Mouse (Mus musculus) cerebellum, adult 2 months (tissue): ENCODE measurements at regions not wholly inside any gene's neighbourhood (a gene's known extent, or its start where the extent isn't known, plus 50 kb on each side); places are given as distances from the start of the nearest gene placed in this dataset.
"Not testable (repeated sequence)": the region's sequence is repeated elsewhere in the genome, so short reads cannot be mapped to it uniquely, and the experiment has no call there.

Experiments
- DNase-seq, 2 experiments: peaks; one replicate each; pipeline ENCODE4 v3.0.0; 2021
- H3K27ac ChIP-seq: fragments of 200-500 bp; 2 replicates; pipeline ENCODE4 v1.5.1; 2012; ENCODE audit warnings: low read length, control low read depth, inconsistent platforms; ENCODE audit not compliant: insufficient read depth
- H3K27me3 ChIP-seq: fragments of 200-500 bp; 2 replicates; pipeline ENCODE4 v1.6.1; 2012; ENCODE audit warnings: inconsistent platforms, mild to moderate bottlenecking, low read length, moderate library complexity; ENCODE audit not compliant: control insufficient read depth, insufficient read depth
- H3K4me1 ChIP-seq: fragments of 200-500 bp; 2 replicates; pipeline ENCODE4 v1.6.1; 2011; ENCODE audit warnings: low read length; ENCODE audit not compliant: control insufficient read depth, insufficient read depth
- H3K4me3 ChIP-seq: fragments of 200-500 bp; replicated peaks from 2 replicates; pipeline ENCODE3; 2011; ENCODE audit warnings: mild to moderate bottlenecking, low read depth, low read length, control low read depth; ENCODE audit not compliant: insufficient read depth
- CTCF ChIP-seq: fragments of 200-500 bp; IDR thresholded peaks from 2 replicates; pipeline ENCODE4 v1.5.1; 2011; ENCODE audit warnings: low read depth, mild to moderate bottlenecking, control low read depth, low read length, moderate library complexity, borderline replicate concordance; ENCODE audit not compliant: insufficient read depth
- POLR2A ChIP-seq: fragments of 200-500 bp; IDR thresholded peaks from 2 replicates; pipeline ENCODE4 v1.6.1; 2011; ENCODE audit warnings: low read length, control low read depth, borderline replicate concordance; ENCODE audit not compliant: insufficient read depth
- WGBS: fragments of 180-500 bp; shearing (Covaris S2); methylation state at CpG from one replicate; pipeline ENCODE4 v1.1.7; 2018; 5-methylcytosine and 5-hydroxymethylcytosine counted together

DNA sequence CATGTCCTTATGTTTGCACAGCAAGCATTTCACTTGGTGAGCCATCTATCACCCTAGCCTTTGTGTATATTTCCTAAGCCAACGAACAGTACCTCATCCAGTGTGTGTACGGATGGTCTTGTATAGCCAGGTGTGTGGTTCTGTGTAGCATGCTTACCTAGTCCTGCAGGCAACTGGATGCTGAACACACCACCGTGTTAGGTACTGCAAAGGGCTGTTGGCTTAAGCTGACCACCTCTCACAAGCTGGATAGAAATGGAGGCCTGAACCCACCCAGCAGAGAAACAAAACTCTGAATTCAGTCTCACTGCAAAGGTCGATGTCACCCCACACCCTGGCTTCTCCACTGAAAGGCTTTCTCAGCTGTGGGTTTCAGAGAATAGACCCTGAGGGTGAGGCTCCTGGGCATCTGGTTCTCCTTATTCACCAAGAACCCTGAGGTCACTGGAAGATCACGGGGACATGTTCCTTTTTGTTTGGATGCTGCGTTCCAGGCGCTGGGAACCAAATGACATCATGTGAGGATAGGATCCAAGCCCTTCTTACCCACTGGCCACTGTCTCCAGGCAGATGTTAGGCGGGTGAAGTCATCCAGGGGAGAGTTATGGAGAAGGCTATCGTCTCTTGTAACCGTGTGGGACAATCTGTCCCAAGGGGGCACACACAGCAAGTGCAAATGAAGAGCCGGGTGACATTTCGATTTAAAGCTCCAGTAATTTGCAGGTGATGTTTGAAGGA is 161.8 kb downstream of the Tomm20 start:
- Histone ChIP-seq H3K27ac (no peak overlapping the region), H3K27me3 (no peaks in the 10 kb centered on the region), H3K4me3 (no peak overlapping the region), H3K4me1 (no peaks in the 10 kb centered on the region)
- WGBS = 70% methylated on average over 12 of the region's 12 CpGs
- TF ChIP-seq POLR2A (no peak), CTCF (no peak)
- DNase-seq = no peak

GRCm38 (mm10) chr8:126778673-126779072 is 167.0 kb downstream of the Tomm20 start:
- H3K27me3 ChIP-seq = no peaks in the 10 kb centered on the region
- H3K4me1 ChIP-seq = no peaks in the 10 kb centered on the region
- 75% methylated on average over 7 of the region's 7 CpGs for WGBS
- no peak for DNase-seq
- TF ChIP-seq POLR2A (no peak), CTCF (no peak)
- no peak overlapping the region for H3K27ac ChIP-seq
- H3K4me3 ChIP-seq = no peak overlapping the region

GRCm38 (mm10) chr8:126778131-126778530 is 167.5 kb downstream of the Tomm20 start:
- no peak for DNase-seq
- H3K4me3 ChIP-seq = no peak overlapping the region
- whole genome bisulfite sequencing = 94% methylated on average over 7 of the region's 7 CpGs
- no peak overlapping the region for H3K27ac ChIP-seq
- no peaks in the 10 kb centered on the region for H3K4me1 ChIP-seq
- H3K27me3 ChIP-seq = no peaks in the 10 kb centered on the region
- TF ChIP-seq POLR2A = no peak
- no peak for TF ChIP-seq CTCF

DNA sequence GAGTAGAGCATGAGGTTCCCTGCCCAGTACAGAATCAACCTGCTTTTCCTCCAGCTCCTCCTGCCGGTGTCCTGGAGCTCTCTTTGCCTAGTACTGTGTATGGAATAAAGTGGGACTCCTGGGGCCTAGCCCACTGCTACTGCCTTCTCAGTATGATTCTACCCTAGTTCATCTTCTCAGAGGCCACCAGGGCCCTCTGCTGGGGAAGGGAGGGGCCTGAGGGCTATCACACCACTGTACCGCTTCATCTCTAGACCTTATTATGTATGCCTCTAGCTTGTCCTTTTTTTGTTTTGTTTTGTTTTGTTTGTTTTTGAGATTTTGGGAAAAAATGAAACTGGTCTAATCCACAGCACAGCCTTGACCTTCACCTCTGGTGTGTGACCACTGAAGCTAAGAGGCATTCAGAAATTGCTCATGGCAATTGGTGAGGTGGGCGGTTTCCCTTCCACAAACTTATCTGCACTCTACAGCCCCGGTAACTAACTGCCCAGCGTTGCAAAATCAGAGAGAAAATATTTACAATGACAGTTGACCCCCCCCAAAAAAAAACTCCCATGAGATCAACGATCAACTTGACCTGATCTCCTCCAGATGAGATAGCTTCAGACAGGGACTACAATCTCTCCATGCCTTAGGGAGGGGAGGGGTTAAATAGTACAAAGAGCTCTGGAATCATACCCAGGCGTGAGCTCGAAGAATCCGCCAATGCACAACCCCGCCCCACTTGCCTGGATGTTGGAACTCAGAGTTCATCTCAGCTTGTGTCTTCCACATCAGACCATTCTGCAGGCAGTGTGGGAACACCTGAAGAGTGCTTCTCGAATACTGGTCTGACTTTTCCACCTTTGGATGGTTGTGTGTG is 168.8 kb downstream of the Tomm20 start:
- H3K4me1 ChIP-seq = no peaks in the 10 kb centered on the region
- H3K27me3 ChIP-seq = no peaks in the 10 kb centered on the region
- no peak for DNase-seq
- H3K27ac ChIP-seq = no peak overlapping the region
- TF ChIP-seq CTCF = peak; percentile 20; the same call in 1 of the 2 replicates
- no peak for TF ChIP-seq POLR2A
- WGBS = 92% methylated on average over 11 of the region's 11 CpGs
- H3K4me3 ChIP-seq = no peak overlapping the region

DNA sequence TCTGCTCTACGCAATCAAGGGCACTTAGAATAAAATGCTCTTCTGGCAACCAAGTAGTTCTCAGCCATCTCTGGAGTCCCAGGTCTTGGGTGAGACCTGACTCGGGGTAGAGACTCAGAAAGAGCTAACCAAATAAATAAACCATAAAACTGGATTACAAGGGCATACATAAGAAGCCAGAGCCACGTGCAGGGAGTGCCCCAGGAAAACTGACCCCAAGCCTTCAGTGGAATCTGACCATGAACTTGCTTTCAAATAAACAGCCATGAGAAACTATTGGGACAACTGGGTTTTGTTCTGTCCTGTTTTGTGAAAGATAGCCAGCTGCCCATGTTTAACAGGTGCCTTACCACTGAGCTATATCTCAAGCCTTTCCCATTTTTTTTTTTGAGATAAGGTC is 170.3 kb downstream of the Tomm20 start:
- TF ChIP-seq CTCF = no peak
- 82% methylated on average over 3 of the region's 3 CpGs for WGBS
- Histone ChIP-seq H3K27ac (no peak overlapping the region), H3K27me3 (no peaks in the 10 kb centered on the region), H3K4me3 (no peak overlapping the region), H3K4me1 (no peaks in the 10 kb centered on the region)
- DNase-seq = no peak

DNA sequence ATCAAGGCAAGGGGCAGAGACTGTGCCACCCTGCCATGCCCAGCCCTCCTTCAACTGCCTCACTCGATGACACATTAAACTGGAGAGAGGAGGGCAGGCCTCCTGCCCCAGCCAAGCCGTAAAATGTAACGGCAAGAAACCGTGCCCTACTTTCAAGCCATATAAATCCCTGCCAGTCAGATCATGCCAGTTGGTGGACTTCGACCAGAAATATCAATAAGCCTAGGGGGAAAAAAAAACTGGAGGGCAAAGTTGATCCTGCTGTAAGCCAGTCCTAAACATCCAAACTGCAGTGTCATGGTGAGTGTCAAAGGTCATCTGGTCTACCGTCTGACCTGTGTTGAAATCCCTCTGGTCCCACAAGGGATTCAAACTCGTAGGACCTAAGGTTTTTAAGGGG is 170.8 kb downstream of the Tomm20 start:
- no peak for TF ChIP-seq POLR2A
- TF ChIP-seq CTCF = no peak
- 55% methylated on average over 7 of the region's 7 CpGs for WGBS

DNA sequence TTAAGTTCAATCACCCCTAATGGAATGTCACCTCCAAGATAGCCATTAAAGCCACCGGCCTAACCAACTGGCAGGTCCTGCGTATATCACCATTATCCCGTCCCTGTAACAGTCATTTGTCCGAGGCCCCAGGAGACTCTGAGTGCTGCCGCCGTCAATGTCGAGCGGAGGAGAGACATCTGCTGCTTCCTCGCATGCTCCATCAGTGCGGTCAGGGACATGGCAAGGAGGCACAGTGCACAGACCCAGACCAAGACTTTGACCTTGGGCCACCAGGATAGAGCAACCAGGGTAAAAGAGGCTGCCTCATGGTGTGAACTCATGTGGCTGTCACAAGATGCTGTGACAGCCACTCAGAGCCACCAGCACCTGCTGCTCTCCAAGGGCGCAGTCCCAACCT is 172.9 kb downstream of the Tomm20 start:
- Histone ChIP-seq H3K4me1 (no peaks in the 10 kb centered on the region), H3K27ac (no peak overlapping the region), H3K4me3 (no peak overlapping the region), H3K27me3 (no peaks in the 10 kb centered on the region)
- WGBS = 65% methylated on average over 11 of the region's 11 CpGs
- DNase-seq = no peak
- TF ChIP-seq CTCF (no peak), POLR2A (no peak)

More for the DNA sequence above, 170.8 kb downstream of the Tomm20 start:
- no peak for DNase-seq
- H3K4me1 ChIP-seq = no peaks in the 10 kb centered on the region
- no peak overlapping the region for H3K27ac ChIP-seq
- H3K4me3 ChIP-seq = no peak overlapping the region
- H3K27me3 ChIP-seq = no peaks in the 10 kb centered on the region

- H3K4me1 ChIP-seq = no peaks in the 10 kb centered on the region
- H3K4me3 ChIP-seq = no peak overlapping the region
- H3K27me3 ChIP-seq = no peaks in the 10 kb centered on the region
- WGBS = 95% methylated on average over 7 of the region's 7 CpGs
- no peak for DNase-seq
- TF ChIP-seq POLR2A (no peak), CTCF (no peak)
- H3K27ac ChIP-seq = no peak overlapping the region
Measured at GRCm38 (mm10) chr8:126772194-126772593, 173.4 kb downstream of the Tomm20 start.

GRCm38 (mm10) chr8:126770374-126770773 is 175.3 kb downstream of the Tomm20 start:
- not testable (repeated sequence) for H3K4me1 ChIP-seq
- 85% methylated on average over 2 of the region's 2 CpGs for WGBS

More at GRCm38 (mm10) chr8:126770374-126770773, 175.3 kb downstream of the Tomm20 start:
- not testable (repeated sequence) for H3K27me3 ChIP-seq, H3K27ac ChIP-seq, DNase-seq, H3K4me3 ChIP-seq
